Mouse (Mus musculus): Measurements from ENCODE around the gene Cela1. TPM values are rescaled to one million over a fixed set of nuclear protein-coding genes. Genes with fewer than 3 reads are reported as not detected.

The Cela1 gene
- polyA plus RNA-seq, 1 experiment = 19.3 TPM

- Histone ChIP-seq H3K4me3 (ENCODE audit: insufficient read depth, low read depth, low read length) (peak overlapping the region; percentile 14; the same call in 1 of the 2 replicates), H3K27ac (replicated peaks; ENCODE audit: low read depth, low read length) (peak overlapping the region; percentile 26; the same call in 1 of the 2 replicates)
These were observed 732 bp downstream of the Cela1 start for GRCm38 (mm10) chr15:100686989-100687388.

GRCm38 (mm10) chr15:100686434-100686833 is 1.3 kb downstream of the Cela1 start:
- no peak overlapping the region for H3K4me3 ChIP-seq (ENCODE audit: insufficient read depth, low read depth, low read length)
- H3K27ac ChIP-seq (replicated peaks; ENCODE audit: low read depth, low read length) = no peak overlapping the region
- peaks cover 7% of the 10 kb centered on the region for H3K4me1 ChIP-seq (ENCODE audit: control insufficient read depth, insufficient read depth, insufficient read length, low read length)

More at GRCm38 (mm10) chr15:100686989-100687388, 732 bp downstream of the Cela1 start:
- peaks cover 7% of the 10 kb centered on the region for H3K4me1 ChIP-seq (ENCODE audit: control insufficient read depth, insufficient read depth, insufficient read length, low read length)

GRCm38 (mm10) chr15:100685849-100686248 is 1.9 kb downstream of the Cela1 start:
- H3K4me3 ChIP-seq (ENCODE audit: insufficient read depth, low read depth, low read length) = no peak overlapping the region

GRCm38 (mm10) chr15:100685255-100685654 is 2.5 kb downstream of the Cela1 start:
- H3K4me3 ChIP-seq (ENCODE audit: insufficient read depth, low read depth, low read length) = no peak overlapping the region
- H3K27ac ChIP-seq (replicated peaks; ENCODE audit: low read depth, low read length) = no peak overlapping the region
- peaks cover 7% of the 10 kb centered on the region for H3K4me1 ChIP-seq (ENCODE audit: control insufficient read depth, insufficient read depth, insufficient read length, low read length)

More at GRCm38 (mm10) chr15:100685849-100686248, 1.9 kb downstream of the Cela1 start:
- H3K4me1 ChIP-seq (ENCODE audit: control insufficient read depth, insufficient read depth, insufficient read length, low read length) = peaks cover 7% of the 10 kb centered on the region
- H3K27ac ChIP-seq (replicated peaks; ENCODE audit: low read depth, low read length) = no peak overlapping the region

GRCm38 (mm10) chr15:100684450-100684849 is 3.3 kb downstream of the Cela1 start:
- Histone ChIP-seq H3K4me1 (ENCODE audit: control insufficient read depth, insufficient read depth, insufficient read length, low read length) (peaks cover 7% of the 10 kb centered on the region), H3K4me3 (ENCODE audit: insufficient read depth, low read depth, low read length) (no peak overlapping the region), H3K27ac (replicated peaks; ENCODE audit: low read depth, low read length) (no peak overlapping the region)

- Histone ChIP-seq H3K27ac (replicated peaks; ENCODE audit: low read depth, low read length) (no peak overlapping the region), H3K4me3 (ENCODE audit: insufficient read depth, low read depth, low read length) (no peak overlapping the region), H3K4me1 (ENCODE audit: control insufficient read depth, insufficient read depth, insufficient read length, low read length) (peaks cover 7% of the 10 kb centered on the region)
These were observed 4.7 kb downstream of the Cela1 start for GRCm38 (mm10) chr15:100683041-100683440.

- Histone ChIP-seq H3K4me1 (ENCODE audit: control insufficient read depth, insufficient read depth, insufficient read length, low read length) (no peaks in the 10 kb centered on the region), H3K27ac (replicated peaks; ENCODE audit: low read depth, low read length) (no peak overlapping the region), H3K4me3 (ENCODE audit: insufficient read depth, low read depth, low read length) (no peak overlapping the region)
These were observed 6.0 kb downstream of the Cela1 start for GRCm38 (mm10) chr15:100681770-100682169.

- Histone ChIP-seq H3K27ac (replicated peaks; ENCODE audit: low read depth, low read length) (no peak overlapping the region), H3K4me3 (ENCODE audit: insufficient read depth, low read depth, low read length) (no peak overlapping the region), H3K4me1 (ENCODE audit: control insufficient read depth, insufficient read depth, insufficient read length, low read length) (no peaks in the 10 kb centered on the region)
These were observed 7.3 kb downstream of the Cela1 start for GRCm38 (mm10) chr15:100680381-100680780.

- peak overlapping the region; percentile 31 for H3K27ac ChIP-seq (replicated peaks; ENCODE audit: low read depth, low read length)
- H3K4me3 ChIP-seq (ENCODE audit: insufficient read depth, low read depth, low read length) = no peak overlapping the region
- H3K4me1 ChIP-seq (ENCODE audit: control insufficient read depth, insufficient read depth, insufficient read length, low read length) = no peaks in the 10 kb centered on the region
These were observed 8.7 kb downstream of the Cela1 start for GRCm38 (mm10) chr15:100679005-100679404.

GRCm38 (mm10) chr15:100678581-100678980 is 9.1 kb downstream of the Cela1 start:
- Histone ChIP-seq H3K4me3 (ENCODE audit: insufficient read depth, low read depth, low read length) (no peak overlapping the region), H3K27ac (replicated peaks; ENCODE audit: low read depth, low read length) (peak overlapping the region; percentile 31), H3K4me1 (ENCODE audit: control insufficient read depth, insufficient read depth, insufficient read length, low read length) (no peaks in the 10 kb centered on the region)

- H3K27ac ChIP-seq (replicated peaks; ENCODE audit: low read depth, low read length) = no peak overlapping the region
- no peak overlapping the region for H3K4me3 ChIP-seq (ENCODE audit: insufficient read depth, low read depth, low read length)
- no peaks in the 10 kb centered on the region; the same call in 1 of the 2 replicates for H3K4me1 ChIP-seq (ENCODE audit: control insufficient read depth, insufficient read depth, insufficient read length, low read length)
These were observed 10.0 kb downstream of the Cela1 start for GRCm38 (mm10) chr15:100677675-100678074.

- H3K27ac ChIP-seq (replicated peaks; ENCODE audit: low read depth, low read length) = no peak overlapping the region
- no peaks in the 10 kb centered on the region; the same call in 1 of the 2 replicates for H3K4me1 ChIP-seq (ENCODE audit: control insufficient read depth, insufficient read depth, insufficient read length, low read length)
- no peak overlapping the region for H3K4me3 ChIP-seq (ENCODE audit: insufficient read depth, low read depth, low read length)
These were observed 11.2 kb downstream of the Cela1 start for GRCm38 (mm10) chr15:100676521-100676920.

GRCm38 (mm10) chr15:100675486-100675885 is 12.2 kb downstream of the Cela1 start:
- no peaks in the 10 kb centered on the region; the same call in 1 of the 2 replicates for H3K4me1 ChIP-seq (ENCODE audit: control insufficient read depth, insufficient read depth, insufficient read length, low read length)
- no peak overlapping the region for H3K27ac ChIP-seq (replicated peaks; ENCODE audit: low read depth, low read length)
- H3K4me3 ChIP-seq (ENCODE audit: insufficient read depth, low read depth, low read length) = no peak overlapping the region

- Histone ChIP-seq H3K4me3 (ENCODE audit: insufficient read depth, low read depth, low read length) (no peak overlapping the region), H3K27ac (replicated peaks; ENCODE audit: low read depth, low read length) (no peak overlapping the region), H3K4me1 (ENCODE audit: control insufficient read depth, insufficient read depth, insufficient read length, low read length) (no peaks in the 10 kb centered on the region; the same call in 1 of the 2 replicates)
These were observed 13.2 kb downstream of the Cela1 start for GRCm38 (mm10) chr15:100674566-100674965.

- Histone ChIP-seq H3K4me3 (ENCODE audit: insufficient read depth, low read depth, low read length) (no peak overlapping the region), H3K4me1 (ENCODE audit: control insufficient read depth, insufficient read depth, insufficient read length, low read length) (no peaks in the 10 kb centered on the region; the same call in 1 of the 2 replicates), H3K27ac (replicated peaks; ENCODE audit: low read depth, low read length) (peak overlapping the region; percentile 21; the same call in 1 of the 2 replicates)
These were observed 13.9 kb downstream of the Cela1 start for GRCm38 (mm10) chr15:100673585-100674391.

GRCm38 (mm10) chr15:100670833-100671232 is 16.9 kb downstream of the Cela1 start:
- Histone ChIP-seq H3K4me3 (ENCODE audit: insufficient read depth, low read depth, low read length) (no peak overlapping the region), H3K27ac (replicated peaks; ENCODE audit: low read depth, low read length) (no peak overlapping the region), H3K4me1 (ENCODE audit: control insufficient read depth, insufficient read depth, insufficient read length, low read length) (peaks cover 5% of the 10 kb centered on the region; the same call in 1 of the 2 replicates)

Measured in brown adipose tissue, adult 24 weeks (tissue).